In genomic region chrX:10706728-10707127, GRCm38 (mm10) we compare ENCODE assay signal across 22 mouse cellular contexts. TPM values are rescaled to one million over a fixed set of nuclear protein-coding genes. Genes with fewer than 3 reads are reported as not detected.
DNase-seq lines count a peak whose midpoint lies in the region; ATAC-seq and TF ChIP-seq lines count a peak whose summit lies in the region.
"Had no signal": no experiment of that assay in that cellular context is flagged by ENCODE, and none has a peak within 500 bp of the region (broad histone marks: within the 10 kb centered on the region; RNA-seq: fewer than 3 reads in every experiment).

No protein-coding gene starts in this region.

- no peak for TF ChIP-seq EP300 in lung, postnatal 0 days (IDR thresholded peaks at IDR 0.05)

- intact Hi-C loops in left cerebral cortex, postnatal 14 days (cut with DNase I) = no loop called here

- WGBS in lung, postnatal 0 days = 74% methylated on average over 3 of the region's 3 CpGs

- no peaks in the 10 kb centered on the region for H3K4me1 ChIP-seq in lung, postnatal 0 days (ENCODE audit: insufficient read depth, low read depth, low read length)
- H3K4me1 ChIP-seq: embryonic facial prominence, embryonic 13.5 days; embryonic facial prominence, embryonic 15.5 days; forebrain, embryonic 10.5 days; forebrain, embryonic 12.5 days had no signal

- no peak overlapping the region for H3K27ac ChIP-seq in lung, postnatal 0 days (ENCODE audit: low read length)
- H3K27ac ChIP-seq: embryonic facial prominence, embryonic 13.5 days; embryonic facial prominence, embryonic 15.5 days; forebrain, embryonic 10.5 days; forebrain, embryonic 12.5 days had no signal

- no peaks in the 10 kb centered on the region for H3K36me3 ChIP-seq in lung, postnatal 0 days (ENCODE audit: insufficient read depth, low read length)
- H3K36me3 ChIP-seq: embryonic facial prominence, embryonic 13.5 days; embryonic facial prominence, embryonic 15.5 days; forebrain, embryonic 10.5 days; forebrain, embryonic 12.5 days had no signal

- H3K9ac ChIP-seq in lung, postnatal 0 days (replicated peaks; ENCODE audit: low read depth) = no peak overlapping the region
- H3K9ac ChIP-seq: embryonic facial prominence, embryonic 13.5 days; embryonic facial prominence, embryonic 15.5 days; forebrain, embryonic 12.5 days had no signal

- no peak overlapping the region for H3K4me2 ChIP-seq in lung, postnatal 0 days (replicated peaks; ENCODE audit: low read depth, low read length)
- H3K4me2 ChIP-seq: embryonic facial prominence, embryonic 13.5 days; embryonic facial prominence, embryonic 15.5 days; forebrain, embryonic 12.5 days had no signal

- no peak overlapping the region for H3K4me3 ChIP-seq in lung, postnatal 0 days (ENCODE audit: low read depth, low read length)
- H3K4me3 ChIP-seq: embryonic facial prominence, embryonic 13.5 days; embryonic facial prominence, embryonic 15.5 days; erythroblast, embryonic 14.5 days; forebrain, embryonic 10.5 days; forebrain, embryonic 12.5 days had no signal

- H3K9me3 ChIP-seq in lung, postnatal 0 days (ENCODE audit: low read length) = no peaks in the 10 kb centered on the region
- H3K9me3 ChIP-seq: embryonic facial prominence, embryonic 13.5 days; embryonic facial prominence, embryonic 15.5 days; forebrain, embryonic 10.5 days; forebrain, embryonic 12.5 days had no signal

- no peak for ATAC-seq in lung, postnatal 0 days
- peak; percentile 86 for ATAC-seq in megakaryocyte, adult 5-6 weeks (ENCODE audit: poor library complexity, severe bottlenecking)
- ATAC-seq: forebrain, embryonic 14.5 days; forebrain, embryonic 16.5 days had no signal

- no peak for TF ChIP-seq CTCF in lung, postnatal 0 days (IDR thresholded peaks at IDR 0.05)

- H3K27me3 ChIP-seq in lung, postnatal 0 days (replicated peaks; ENCODE audit: insufficient read depth, low read length) = no peaks in the 10 kb centered on the region
- H3K27me3 ChIP-seq: embryonic facial prominence, embryonic 13.5 days; embryonic facial prominence, embryonic 15.5 days; forebrain, embryonic 12.5 days had no signal

- DNase-seq in lung, postnatal 0 days (ENCODE audit: low spot score) = peak; percentile 5
- no peak for DNase-seq in lung, postnatal 14 days
- DNase-seq in spleen, adult 18-20 months = no peak
- DNase-seq in left cerebral cortex, postnatal 14 days (ENCODE audit: low spot score in 2 of 2) = no peak
- DNase-seq: adrenal gland, adult 2 months; adrenal gland, postnatal 10 days; adrenal gland, postnatal 25 days; cerebellum, adult 11 months; cerebellum, adult 18-20 months; cerebellum, adult 8-10 months; cerebellum, adult 9-11 months; cerebellum, postnatal 14 days; cerebellum, postnatal 36 days; embryo, embryonic 11 days had no signal

RNA-seq across cellular contexts. Expression of gene Mid1ip1, which starts 8.1 kb away (rescaled TPM):
- polyA plus RNA-seq in lung, postnatal 0 days (2015; fragmentation: Nextera tagmentation; extraction: Ambion mirVana) = 243 and 301 TPM in 2 replicates
- 31.2 and 31.9 TPM in 2 replicates for total RNA-seq in megakaryocyte, adult 5-6 weeks (2015)
- 97.0 and 110 TPM in 2 replicates for total RNA-seq in megakaryocyte, adult 5-6 weeks (2017)
- total RNA-seq in left cerebral cortex, postnatal 14 days (2021) = 10 to 100 TPM; 76.7 to 92.1 TPM
